Comparison of ENCODE assay signal across 8 mouse cellular contexts in genomic region chr11:6275094-6275484, GRCm38 (mm10). TPM values are rescaled to one million over a fixed set of nuclear protein-coding genes. Genes with fewer than 3 reads are reported as not detected.
DNase-seq lines count a peak whose midpoint lies in the region; ATAC-seq lines count a peak whose summit lies in the region.

No protein-coding gene starts in this region.

- no peak for ATAC-seq in kidney, embryonic 14.5 days (ENCODE audit: low FRiP score, low TSS enrichment)
- no peak for ATAC-seq in hindbrain, embryonic 16.5 days
- ATAC-seq in midbrain, embryonic 15.5 days (replicated peaks): no peak

- 0 out of 2 replicates have a peak overlapping the region, but pooled peaks have one; percentile 43 for H3K27ac ChIP-seq in kidney, embryonic 14.5 days (ENCODE audit: low read depth, low read length)
- H3K27ac ChIP-seq in embryonic facial prominence, embryonic 10.5 days (replicated peaks): peak overlapping the region; percentile 88
- peak overlapping the region; percentile 74 for H3K27ac ChIP-seq in hindbrain, embryonic 16.5 days (ENCODE audit: low read depth, low read length)
- H3K27ac ChIP-seq in midbrain, embryonic 15.5 days: peak overlapping the region; percentile 87

- H3K4me1 ChIP-seq in kidney, embryonic 14.5 days (ENCODE audit: control insufficient read depth, insufficient read depth, low read length): peaks cover 16% of the 10 kb centered on the region; the same call in 1 of the 2 replicates
- H3K4me1 ChIP-seq in embryonic facial prominence, embryonic 10.5 days: peaks cover 22% of the 10 kb centered on the region
- H3K4me1 ChIP-seq in hindbrain, embryonic 16.5 days (ENCODE audit: control insufficient read depth, insufficient read depth, low read depth, low read length): peaks cover 21% of the 10 kb centered on the region
- H3K4me1 ChIP-seq in midbrain, embryonic 15.5 days: peaks cover 30% of the 10 kb centered on the region

- H3K9ac ChIP-seq in kidney, embryonic 14.5 days (ENCODE audit: low read depth, low read length): peak overlapping the region; percentile 53; the same call in 1 of the 2 replicates
- H3K9ac ChIP-seq in hindbrain, embryonic 16.5 days (ENCODE audit: low read depth, low read length): peak overlapping the region; percentile 92
- peak overlapping the region; percentile 43 for H3K9ac ChIP-seq in midbrain, embryonic 15.5 days

- no peaks in the 10 kb centered on the region for H3K27me3 ChIP-seq in kidney, embryonic 14.5 days (ENCODE audit: control insufficient read depth, insufficient read depth, low read length)
- no peaks in the 10 kb centered on the region for H3K27me3 ChIP-seq in embryonic facial prominence, embryonic 10.5 days (replicated peaks; ENCODE audit: low read depth, poor library complexity, severe bottlenecking)
- no peaks in the 10 kb centered on the region for H3K27me3 ChIP-seq in hindbrain, embryonic 16.5 days (replicated peaks; ENCODE audit: control insufficient read depth, insufficient read depth, low read length)
- H3K27me3 ChIP-seq in midbrain, embryonic 15.5 days (replicated peaks): no peaks in the 10 kb centered on the region

- peaks cover 19% of the 10 kb centered on the region for H3K36me3 ChIP-seq in kidney, embryonic 14.5 days (ENCODE audit: control insufficient read depth, insufficient read depth, low read length)
- H3K36me3 ChIP-seq in embryonic facial prominence, embryonic 10.5 days (replicated peaks): peaks cover 32% of the 10 kb centered on the region
- H3K36me3 ChIP-seq in hindbrain, embryonic 16.5 days (ENCODE audit: control insufficient read depth, insufficient read depth, low read length): no peaks in the 10 kb centered on the region; the same call in 1 of the 2 replicates
- peaks cover 19% of the 10 kb centered on the region; the same call in 1 of the 2 replicates for H3K36me3 ChIP-seq in midbrain, embryonic 15.5 days (replicated peaks)

- peak overlapping the region; percentile 92 for H3K4me3 ChIP-seq in kidney, embryonic 14.5 days (ENCODE audit: low read length)
- peak overlapping the region; percentile 71 for H3K4me3 ChIP-seq in embryonic facial prominence, embryonic 10.5 days
- peak overlapping the region; percentile 83 for H3K4me3 ChIP-seq in hindbrain, embryonic 16.5 days (ENCODE audit: low read length)
- H3K4me3 ChIP-seq in midbrain, embryonic 15.5 days: peak overlapping the region; percentile 97

- peaks cover under 1% of the 10 kb centered on the region; the same call in 1 of the 2 replicates for H3K9me3 ChIP-seq in kidney, embryonic 14.5 days (ENCODE audit: control insufficient read depth, low read length)
- 0 out of 2 replicates have a peak, but pooled peaks cover 1% of the 10 kb centered on the region for H3K9me3 ChIP-seq in embryonic facial prominence, embryonic 10.5 days
- H3K9me3 ChIP-seq in hindbrain, embryonic 16.5 days (ENCODE audit: control insufficient read depth, low read length): no peaks in the 10 kb centered on the region
- no peaks in the 10 kb centered on the region for H3K9me3 ChIP-seq in midbrain, embryonic 15.5 days

- H3K4me2 ChIP-seq in kidney, embryonic 14.5 days (replicated peaks; ENCODE audit: low read depth, low read length): peak overlapping the region; percentile 91
- peak overlapping the region; percentile 95 for H3K4me2 ChIP-seq in hindbrain, embryonic 16.5 days (ENCODE audit: low read length)
- H3K4me2 ChIP-seq in midbrain, embryonic 15.5 days: peak overlapping the region; percentile 88

- no peak for DNase-seq in kidney, postnatal 25 days
- DNase-seq in embryonic facial prominence, embryonic 10.5 days (ENCODE audit: low spot score): no peak
- DNase-seq in embryo, embryonic 10 days (ENCODE audit: low spot score): no peak
- no peak for DNase-seq in layer of hippocampus, adult 18-20 months (ENCODE audit: low spot score in 2 of 2)
- no peak for DNase-seq in right cerebral cortex, postnatal 25 days

- WGBS in kidney, embryonic 14.5 days: 23% methylated on average over 7 of the region's 7 CpGs
- WGBS in embryonic facial prominence, embryonic 10.5 days: 24% methylated on average over 7 of the region's 7 CpGs
- 23% methylated on average over 7 of the region's 7 CpGs for WGBS in hindbrain, embryonic 16.5 days
- WGBS in midbrain, embryonic 15.5 days: 25% methylated on average over 7 of the region's 7 CpGs

RNA-seq across cellular contexts. Expression of gene Tmed4, which starts 0.4 kb away (rescaled TPM):
- 119 and 132 TPM in 2 replicates for polyA plus RNA-seq in kidney, embryonic 14.5 days (2014; fragmentation: Nextera tagmentation; extraction: Ambion mirVana)
- polyA plus RNA-seq in embryonic facial prominence, embryonic 10.5 days (2016; fragmentation: Nextera tagmentation; extraction: Ambion mirVana): 118 and 123 TPM in 2 replicates
- polyA plus RNA-seq in hindbrain, embryonic 16.5 days (2015; fragmentation: Nextera tagmentation; extraction: Ambion mirVana): 111 and 119 TPM in 2 replicates
- 123 and 128 TPM in 2 replicates for polyA plus RNA-seq in midbrain, embryonic 15.5 days (2015; fragmentation: Nextera tagmentation; extraction: Ambion mirVana)
- 100 to 1,000 TPM; 109 to 114 TPM for total RNA-seq in layer of hippocampus, adult 18-20 months (2021)

RNA-seq across cellular contexts. Expression of gene Ddx56, which starts 7.5 kb away (rescaled TPM):
- 80.7 and 112 TPM in 2 replicates for polyA plus RNA-seq in kidney, embryonic 14.5 days (2014; fragmentation: Nextera tagmentation; extraction: Ambion mirVana)
- 128 and 143 TPM in 2 replicates for polyA plus RNA-seq in embryonic facial prominence, embryonic 10.5 days (2016; fragmentation: Nextera tagmentation; extraction: Ambion mirVana)
- 69.5 and 71.3 TPM in 2 replicates for polyA plus RNA-seq in hindbrain, embryonic 16.5 days (2015; fragmentation: Nextera tagmentation; extraction: Ambion mirVana)
- polyA plus RNA-seq in midbrain, embryonic 15.5 days (2015; fragmentation: Nextera tagmentation; extraction: Ambion mirVana): 71.4 and 72.2 TPM in 2 replicates
- total RNA-seq in layer of hippocampus, adult 18-20 months (2021): 10 to 100 TPM; 42.2 to 46.8 TPM

RNA-seq across cellular contexts. Expression of gene Ogdh, which starts 16.3 kb away (rescaled TPM):
- 46.8 and 108 TPM in 2 replicates for polyA plus RNA-seq in kidney, embryonic 14.5 days (2014; fragmentation: Nextera tagmentation; extraction: Ambion mirVana)
- 108 and 114 TPM in 2 replicates for polyA plus RNA-seq in embryonic facial prominence, embryonic 10.5 days (2016; fragmentation: Nextera tagmentation; extraction: Ambion mirVana)
- polyA plus RNA-seq in hindbrain, embryonic 16.5 days (2015; fragmentation: Nextera tagmentation; extraction: Ambion mirVana): 142 and 153 TPM in 2 replicates
- polyA plus RNA-seq in midbrain, embryonic 15.5 days (2015; fragmentation: Nextera tagmentation; extraction: Ambion mirVana): 118 and 126 TPM in 2 replicates
- 100 to 1,000 TPM; 212 to 218 TPM for total RNA-seq in layer of hippocampus, adult 18-20 months (2021)

RNA-seq across cellular contexts. Expression of gene Npc1l1, which starts 45.1 kb away (rescaled TPM):
- polyA plus RNA-seq in kidney, embryonic 14.5 days (2014; fragmentation: Nextera tagmentation; extraction: Ambion mirVana): 0.05 and 0.11 TPM in 2 replicates
- 0.04 TPM in 1 of 2 replicates, not detected in the other for polyA plus RNA-seq in embryonic facial prominence, embryonic 10.5 days (2016; fragmentation: Nextera tagmentation; extraction: Ambion mirVana)
- 0.04 TPM in 1 of 2 replicates, not detected in the other for polyA plus RNA-seq in hindbrain, embryonic 16.5 days (2015; fragmentation: Nextera tagmentation; extraction: Ambion mirVana)
- 0.06 and 0.08 TPM in 2 replicates for polyA plus RNA-seq in midbrain, embryonic 15.5 days (2015; fragmentation: Nextera tagmentation; extraction: Ambion mirVana)
- total RNA-seq in layer of hippocampus, adult 18-20 months (2021): under 1 TPM; 0.20 to 0.32 TPM
